Mouse (Mus musculus): Measurements from ENCODE around the gene Cdkl1. TPM values are rescaled to one million over a fixed set of nuclear protein-coding genes. Genes with fewer than 3 reads are reported as not detected.
A peak's percentile ranks its signal among the peaks of the same experiment; 100 is the strongest.

Gene Cdkl1
- total and polyA plus RNA-seq, 3 experiments, result 0.08 to 0.32 TPM; not detected in 1

- Histone ChIP-seq H3K27me3 (ENCODE audit: control insufficient read depth in 1 of 2, insufficient read depth in 2 of 2, low read length in 2 of 2) (no peaks in the 10 kb centered on the region), H3K27ac (ENCODE audit: control insufficient read depth, low read depth, low read length) (no peak overlapping the region), H3K9me3 (replicated peaks; ENCODE audit: insufficient read depth, low read length) (no peaks in the 10 kb centered on the region), H3K36me3 (ENCODE audit: control insufficient read depth in 1 of 2, insufficient read depth in 2 of 2, low read length in 2 of 2) (peaks cover 0 to 9% of the 10 kb centered on the region in 2 experiments; a peak in 2 of 4 replicates), H3K4me3 (ENCODE audit: control insufficient read depth in 1 of 2, insufficient read depth in 1 of 2, low read depth in 2 of 2, low read length in 2 of 2) (no peak overlapping the region), H3K9ac (ENCODE audit: control insufficient read depth, low read depth, low read length, poor library complexity, severe bottlenecking) (no peak overlapping the region), H3K79me2 (ENCODE audit: control insufficient read depth, insufficient read depth, low read length, poor library complexity) (peaks cover 2% of the 10 kb centered on the region; the same call in 1 of the 2 replicates), H3K4me1 (ENCODE audit: control insufficient read depth in 1 of 2, insufficient read depth in 2 of 2, low read length in 2 of 2) (peaks cover 3 to 7% of the 10 kb centered on the region in 2 experiments; a peak in 2 of 4 replicates)
- TF ChIP-seq GATA1 (IDR thresholded peaks at IDR 0.05; ENCODE audit: low read depth, low read length) (0 out of 2 replicates have a peak, but pooled peaks have one; percentile 5), TBP (IDR thresholded peaks at IDR 0.05; ENCODE audit: low read depth, low read length) (no peak), KAT2A (conservative IDR thresholded peaks at IDR 0.05; ENCODE audit: low read depth, low read length) (no peak)
- no peak for DNase-seq (ENCODE audit: low read depth, low spot score)
These were observed 60.8 kb downstream of the Cdkl1 start for GRCm38 (mm10) chr12:69730306-69730705.

GRCm38 (mm10) chr12:69729246-69729645 lies 61.8 kb downstream of the Cdkl1 start:
- Histone ChIP-seq H3K4me3 (ENCODE audit: control insufficient read depth in 1 of 2, insufficient read depth in 1 of 2, low read depth in 2 of 2, low read length in 2 of 2) (no peak overlapping the region), H3K79me2 (ENCODE audit: control insufficient read depth, insufficient read depth, low read length, poor library complexity) (peaks cover 6% of the 10 kb centered on the region), H3K36me3 (ENCODE audit: control insufficient read depth in 1 of 2, insufficient read depth in 2 of 2, low read length in 2 of 2) (peaks cover 0 to 9% of the 10 kb centered on the region in 2 experiments; a peak in 2 of 4 replicates), H3K27ac (ENCODE audit: control insufficient read depth, low read depth, low read length) (no peak overlapping the region), H3K9me3 (replicated peaks; ENCODE audit: insufficient read depth, low read length) (no peaks in the 10 kb centered on the region), H3K4me1 (ENCODE audit: control insufficient read depth in 1 of 2, insufficient read depth in 2 of 2, low read length in 2 of 2) (peaks cover 3 to 7% of the 10 kb centered on the region in 2 experiments; a peak in 2 of 4 replicates), H3K9ac (ENCODE audit: control insufficient read depth, low read depth, low read length, poor library complexity, severe bottlenecking) (no peak overlapping the region), H3K27me3 (ENCODE audit: control insufficient read depth in 1 of 2, insufficient read depth in 2 of 2, low read length in 2 of 2) (no peaks in the 10 kb centered on the region)
- DNase-seq (ENCODE audit: low read depth, low spot score), result no peak
- TF ChIP-seq NELFE (IDR thresholded peaks at IDR 0.05; ENCODE audit: low read depth, low read length) (no peak), NRF1 (IDR thresholded peaks at IDR 0.05; ENCODE audit: insufficient read depth, low read depth, low read length, poor library complexity, severe bottlenecking) (no peak), ZNF384 (IDR thresholded peaks at IDR 0.05; ENCODE audit: low read depth, low read length) (no peak), JUND (IDR thresholded peaks at IDR 0.05; ENCODE audit: low read depth, low read length) (no peak), MYB (IDR thresholded peaks at IDR 0.05; ENCODE audit: low read depth, low read length) (no peak), MAX (IDR thresholded peaks at IDR 0.05; ENCODE audit: low read length) (no peak), EP300 (IDR thresholded peaks at IDR 0.05; ENCODE audit: low read depth in 1 of 2, low read length in 2 of 2) (no peak), POLR2AphosphoS5 (IDR thresholded peaks at IDR 0.05; ENCODE audit: borderline replicate concordance, low read depth, low read length) (no peak), USF2 (IDR thresholded peaks at IDR 0.05; ENCODE audit: borderline replicate concordance in 1 of 2, insufficient read depth in 1 of 2, low read depth in 1 of 2, low read length in 2 of 2) (no peak), ETS1 (IDR thresholded peaks at IDR 0.05; ENCODE audit: low read depth, low read length) (no peak), ZMIZ1 (IDR thresholded peaks at IDR 0.05; ENCODE audit: low read depth, low read length) (no peak), ZKSCAN1 (IDR thresholded peaks at IDR 0.05; ENCODE audit: low read depth, low read length) (no peak), MYC (IDR thresholded peaks at IDR 0.05; ENCODE audit: low read depth, low read length) (no peak)
